Comparison of ENCODE assay signal across 8 mouse cellular contexts in the genomic region with DNA sequence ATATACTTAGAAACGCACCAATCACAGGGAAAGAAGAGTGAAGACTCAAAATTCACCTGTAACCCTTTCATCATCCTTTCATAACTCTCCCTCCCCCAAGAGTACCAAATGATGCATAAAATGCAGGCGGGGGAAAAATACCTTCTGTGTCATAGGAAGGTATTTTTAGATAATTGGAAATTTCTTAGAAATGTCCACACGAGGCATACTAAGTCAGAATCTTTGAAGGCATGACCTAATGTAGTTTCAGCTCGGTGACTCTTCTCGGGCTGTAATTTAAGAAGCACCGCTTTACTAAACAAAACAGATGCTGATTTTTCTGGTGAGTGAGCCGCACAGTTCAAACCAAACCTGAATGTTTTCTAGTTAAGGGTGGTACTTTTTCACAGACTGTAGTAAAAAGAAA. TPM values are rescaled to one million over a fixed set of nuclear protein-coding genes. Genes with fewer than 3 reads are reported as not detected.
DNase-seq lines count a peak whose midpoint lies in the region; ATAC-seq and TF ChIP-seq lines count a peak whose summit lies in the region.

A gene (plus strand): TSS at position 304 of the 406 bp plus-strand sequence.

- H3K79me2 ChIP-seq in liver, adult 2 months (ENCODE audit: control insufficient read depth, insufficient read depth, low read length) = no peaks in the 10 kb centered on the region; the same call in 1 of the 2 replicates

- H3K9ac ChIP-seq in liver, adult 2 months (ENCODE audit: low read depth, low read length) = peak within 1 kb of the TSS; percentile 83
- peak within 1 kb of the TSS; percentile 69 for H3K9ac ChIP-seq in hindbrain, embryonic 12.5 days
- H3K9ac ChIP-seq in midbrain, embryonic 11.5 days (ENCODE audit: low read length) = peak within 1 kb of the TSS; percentile 63

- TF ChIP-seq CTCF in liver, adult 2 months (IDR thresholded peaks at IDR 0.05; ENCODE audit: low read depth, low read length) = no peak

- 49% methylated on average over 7 of the region's 7 CpGs for WGBS in liver, adult 2 months
- WGBS in embryonic facial prominence, embryonic 10.5 days = 33% methylated on average over 7 of the region's 7 CpGs
- 44% methylated on average over 7 of the region's 7 CpGs for WGBS in hindbrain, embryonic 12.5 days
- WGBS in midbrain, embryonic 11.5 days = 48% methylated on average over 7 of the region's 7 CpGs

- no peak for DNase-seq in liver, adult 2 months (ENCODE audit: extremely low read depth, low read depth, low spot score)
- DNase-seq in liver = no peak
- no peak for DNase-seq in embryonic facial prominence, embryonic 10.5 days (ENCODE audit: low spot score)
- DNase-seq in midbrain, embryonic 11.5 days (ENCODE audit: low spot score, missing footprints) = peak; percentile 81
- no peak for DNase-seq in layer of hippocampus, adult 8-10 months (ENCODE audit: low spot score in 2 of 2)
- no peak for DNase-seq in natural killer cell, adult 2 months (ENCODE audit: low spot score in 2 of 2)
- no peak for DNase-seq in left cerebral cortex, postnatal 4 days

- H3K4me1 ChIP-seq in liver, adult 2 months (ENCODE audit: control insufficient read depth, insufficient read depth, low read length) = peaks cover 9% of the 10 kb centered on the region; the same call in 1 of the 2 replicates
- H3K4me1 ChIP-seq in embryonic facial prominence, embryonic 10.5 days = peaks cover 13% of the 10 kb centered on the region
- 0 out of 2 replicates have a peak, but pooled peaks cover 7% of the 10 kb centered on the region for H3K4me1 ChIP-seq in hindbrain, embryonic 12.5 days
- H3K4me1 ChIP-seq in midbrain, embryonic 11.5 days (ENCODE audit: control insufficient read depth, insufficient read depth, low read length) = no peaks in the 10 kb centered on the region; the same call in 1 of the 2 replicates

- no peak for ATAC-seq in hindbrain, embryonic 12.5 days (ENCODE audit: low FRiP score)
- no peak for ATAC-seq in midbrain, embryonic 11.5 days (ENCODE audit: low FRiP score)

- 0 out of 2 replicates have a peak, but pooled peaks cover 1% of the 10 kb centered on the region for H3K36me3 ChIP-seq in liver, adult 2 months (ENCODE audit: control insufficient read depth, insufficient read depth, low read length)
- H3K36me3 ChIP-seq in embryonic facial prominence, embryonic 10.5 days (replicated peaks) = no peaks in the 10 kb centered on the region
- H3K36me3 ChIP-seq in hindbrain, embryonic 12.5 days = no peaks in the 10 kb centered on the region
- no peaks in the 10 kb centered on the region for H3K36me3 ChIP-seq in midbrain, embryonic 11.5 days (ENCODE audit: control insufficient read depth, insufficient read depth, low read length)

- peak within 1 kb of the TSS; percentile 77 for H3K4me2 ChIP-seq in hindbrain, embryonic 12.5 days (replicated peaks)
- H3K4me2 ChIP-seq in midbrain, embryonic 11.5 days = peak within 1 kb of the TSS; percentile 57

- intact Hi-C loops in left cerebral cortex, postnatal 4 days (cut with DNase I) = no loop called here

- H3K9me3 ChIP-seq in embryonic facial prominence, embryonic 10.5 days = no peaks in the 10 kb centered on the region
- H3K9me3 ChIP-seq in hindbrain, embryonic 12.5 days (replicated peaks) = no peaks in the 10 kb centered on the region
- H3K9me3 ChIP-seq in midbrain, embryonic 11.5 days (ENCODE audit: control insufficient read depth, low read length) = no peaks in the 10 kb centered on the region

- H3K27me3 ChIP-seq in liver, adult 2 months (ENCODE audit: control insufficient read depth, insufficient read depth, low read length) = no peaks in the 10 kb centered on the region
- no peaks in the 10 kb centered on the region for H3K27me3 ChIP-seq in embryonic facial prominence, embryonic 10.5 days (replicated peaks; ENCODE audit: low read depth, poor library complexity, severe bottlenecking)
- no peaks in the 10 kb centered on the region for H3K27me3 ChIP-seq in hindbrain, embryonic 12.5 days
- no peaks in the 10 kb centered on the region for H3K27me3 ChIP-seq in midbrain, embryonic 11.5 days (ENCODE audit: control insufficient read depth, insufficient read depth, low read length)

- H3K4me3 ChIP-seq in liver, adult 2 months (ENCODE audit: insufficient read depth, low read depth, low read length) = peak within 1 kb of the TSS; percentile 86
- H3K4me3 ChIP-seq in embryonic facial prominence, embryonic 10.5 days = peak within 1 kb of the TSS; percentile 76
- peak within 1 kb of the TSS; percentile 63 for H3K4me3 ChIP-seq in hindbrain, embryonic 12.5 days
- H3K4me3 ChIP-seq in midbrain, embryonic 11.5 days (ENCODE audit: low read depth, low read length) = peak within 1 kb of the TSS; percentile 43

- no peak for TF ChIP-seq POLR2A in liver, adult 2 months (IDR thresholded peaks at IDR 0.05; ENCODE audit: extremely low read depth, insufficient read depth, low read length)

- H3K27ac ChIP-seq in liver, adult 2 months (replicated peaks; ENCODE audit: insufficient read depth, low read depth, low read length) = peak within 1 kb of the TSS; percentile 91
- H3K27ac ChIP-seq in embryonic facial prominence, embryonic 10.5 days (replicated peaks) = peak within 1 kb of the TSS; percentile 94
- H3K27ac ChIP-seq in hindbrain, embryonic 12.5 days = peak within 1 kb of the TSS; percentile 81
- no peak within 1 kb of the TSS; the same call in 1 of the 2 replicates for H3K27ac ChIP-seq in midbrain, embryonic 11.5 days (ENCODE audit: low read depth, low read length)

RNA-seq across cellular contexts. Expression of the gene that starts here (rescaled TPM):
- total RNA-seq in liver, adult 2 months (2014; rRNA removed) = 13.5 and 18.3 TPM in 2 replicates
- polyA plus RNA-seq in liver, adult 2 months (2012; rRNA removed) = 7.1 and 9.9 TPM in 2 replicates
- polyA plus RNA-seq in embryonic facial prominence, embryonic 10.5 days (2016; fragmentation: Nextera tagmentation; extraction: Ambion mirVana) = 30.0 and 31.7 TPM in 2 replicates
- polyA plus RNA-seq in hindbrain, embryonic 12.5 days (2016; fragmentation: Nextera tagmentation; extraction: Ambion mirVana) = 20.8 and 21.8 TPM in 2 replicates
- 26.3 and 27.7 TPM in 2 replicates for polyA plus RNA-seq in midbrain, embryonic 11.5 days (2014; fragmentation: Nextera tagmentation; extraction: Ambion mirVana)
- 1 to 10 TPM; 2.1 to 4.1 (median 3.1) TPM for total RNA-seq in layer of hippocampus, adult 8-10 months (2022)
- total RNA-seq in left cerebral cortex, postnatal 4 days (2021) = 1 to 10 TPM; 1.5 to 2.7 TPM
